Comparison of ENCODE assay signal across 8 mouse cellular contexts in genomic region chr8:3280266-3280910, GRCm38 (mm10). TPM values are rescaled to one million over a fixed set of nuclear protein-coding genes. Genes with fewer than 3 reads are reported as not detected.
A peak's percentile ranks its signal among the peaks of the same experiment; 100 is the strongest.
DNase-seq lines count a peak whose midpoint lies in the region; ATAC-seq and TF ChIP-seq lines count a peak whose summit lies in the region.

No protein-coding gene starts in this region.

- H3K9ac ChIP-seq in forebrain, embryonic 15.5 days (replicated peaks): peak overlapping the region; percentile 88; the same call in 1 of the 2 replicates
- H3K9ac ChIP-seq in hindbrain, embryonic 16.5 days (ENCODE audit: low read depth, low read length): no peak overlapping the region
- peak overlapping the region; percentile 75; the same call in 1 of the 2 replicates for H3K9ac ChIP-seq in liver, embryonic 14.5 days (replicated peaks)
- H3K9ac ChIP-seq in neural tube, embryonic 11.5 days (ENCODE audit: low read length): no peak overlapping the region

- TF ChIP-seq CTCF in liver, embryonic 14.5 days (IDR thresholded peaks at IDR 0.05; ENCODE audit: low read depth): 0 out of 2 replicates have a peak, but pooled peaks have one; percentile 9

- no peak for ATAC-seq in forebrain, embryonic 15.5 days (replicated peaks)
- ATAC-seq in hindbrain, embryonic 16.5 days: no peak
- no peak for ATAC-seq in liver, embryonic 14.5 days (ENCODE audit: insufficient read depth)
- ATAC-seq in neural tube, embryonic 11.5 days (ENCODE audit: insufficient read depth, low FRiP score, low TSS enrichment): no peak

- H3K4me2 ChIP-seq in forebrain, embryonic 15.5 days (replicated peaks): peak overlapping the region; percentile 72
- H3K4me2 ChIP-seq in hindbrain, embryonic 16.5 days (ENCODE audit: low read length): peak overlapping the region; percentile 87
- peak overlapping the region; percentile 67 for H3K4me2 ChIP-seq in liver, embryonic 14.5 days (ENCODE audit: low read depth)
- peak overlapping the region; percentile 41 for H3K4me2 ChIP-seq in neural tube, embryonic 11.5 days (ENCODE audit: low read depth)

- peaks cover 34% of the 10 kb centered on the region for H3K4me1 ChIP-seq in forebrain, embryonic 15.5 days
- H3K4me1 ChIP-seq in hindbrain, embryonic 16.5 days (ENCODE audit: control insufficient read depth, insufficient read depth, low read depth, low read length): peaks cover 22% of the 10 kb centered on the region
- peaks cover 5 to 20% of the 10 kb centered on the region in 2 experiments; a peak in 3 of 4 replicates for H3K4me1 ChIP-seq in liver, embryonic 14.5 days (replicated peaks; ENCODE audit: control insufficient read depth in 2 of 2, insufficient read depth in 2 of 2, low read length in 1 of 2)
- H3K4me1 ChIP-seq in neural tube, embryonic 11.5 days (ENCODE audit: control insufficient read depth, insufficient read depth, low read length): peaks cover 8% of the 10 kb centered on the region

- WGBS in forebrain, embryonic 15.5 days: 35% methylated on average over 11 of the region's 11 CpGs
- 34% methylated on average over 11 of the region's 11 CpGs for WGBS in hindbrain, embryonic 16.5 days
- WGBS in liver, embryonic 14.5 days (ENCODE audit: insufficient replicate concordance): 32% methylated on average over 11 of the region's 11 CpGs
- WGBS in neural tube, embryonic 11.5 days: 43% methylated on average over 11 of the region's 11 CpGs

- no peak for TF ChIP-seq EP300 in liver, embryonic 14.5 days (IDR thresholded peaks at IDR 0.05; ENCODE audit: low read depth)

- DNase-seq in heart, adult 11 months: peak; percentile 96
- no peak for DNase-seq in heart, postnatal 25 days (ENCODE audit: low spot score)
- DNase-seq in R1 (ENCODE audit: low read depth, low spot score): peak; percentile 10
- no peak for DNase-seq in liver, embryonic 14.5 days (ENCODE audit: low read depth in 3 of 3, low spot score in 3 of 3)
- no peak for DNase-seq in neural tube, embryonic 11.5 days (ENCODE audit: low spot score)
- peak; percentile 61 for DNase-seq in yolk sac, embryonic 10.5 days (ENCODE audit: low spot score)

- peak overlapping the region; percentile 88 for H3K4me3 ChIP-seq in forebrain, embryonic 15.5 days
- peak overlapping the region; percentile 97; the same call in 1 of the 2 replicates for H3K4me3 ChIP-seq in hindbrain, embryonic 16.5 days (ENCODE audit: low read length)
- H3K4me3 ChIP-seq in liver, embryonic 14.5 days (ENCODE audit: insufficient read depth in 1 of 2, low read depth in 2 of 2, low read length in 2 of 2): no peak overlapping the region; a peak in 1 of 4 replicates
- no peak overlapping the region for H3K4me3 ChIP-seq in neural tube, embryonic 11.5 days (ENCODE audit: low read depth, low read length)

- H3K36me3 ChIP-seq in forebrain, embryonic 15.5 days: no peaks in the 10 kb centered on the region
- no peaks in the 10 kb centered on the region for H3K36me3 ChIP-seq in hindbrain, embryonic 16.5 days (ENCODE audit: control insufficient read depth, insufficient read depth, low read length)
- no peaks in the 10 kb centered on the region for H3K36me3 ChIP-seq in liver, embryonic 14.5 days (replicated peaks; ENCODE audit: control insufficient read depth, insufficient read depth, low read depth)
- H3K36me3 ChIP-seq in neural tube, embryonic 11.5 days (ENCODE audit: control insufficient read depth, insufficient read depth, low read length): no peaks in the 10 kb centered on the region; the same call in 1 of the 2 replicates

- intact Hi-C loops in heart, postnatal 25 days (cut with DNase I): no loop called here

- H3K9me3 ChIP-seq in forebrain, embryonic 15.5 days: no peaks in the 10 kb centered on the region
- H3K9me3 ChIP-seq in hindbrain, embryonic 16.5 days (ENCODE audit: control insufficient read depth, low read length): no peaks in the 10 kb centered on the region
- no peaks in the 10 kb centered on the region for H3K9me3 ChIP-seq in liver, embryonic 14.5 days (ENCODE audit: control insufficient read depth, low read length)
- H3K9me3 ChIP-seq in neural tube, embryonic 11.5 days (ENCODE audit: control insufficient read depth, low read length): no peaks in the 10 kb centered on the region

- H3K27me3 ChIP-seq in forebrain, embryonic 15.5 days: no peaks in the 10 kb centered on the region
- H3K27me3 ChIP-seq in hindbrain, embryonic 16.5 days (replicated peaks; ENCODE audit: control insufficient read depth, insufficient read depth, low read length): no peaks in the 10 kb centered on the region
- no peaks in the 10 kb centered on the region for H3K27me3 ChIP-seq in liver, embryonic 14.5 days (ENCODE audit: control insufficient read depth, insufficient read depth, low read length)
- no peaks in the 10 kb centered on the region for H3K27me3 ChIP-seq in neural tube, embryonic 11.5 days (ENCODE audit: control insufficient read depth, insufficient read depth, low read length)

- no peak overlapping the region for H3K27ac ChIP-seq in forebrain, embryonic 15.5 days (replicated peaks)
- H3K27ac ChIP-seq in hindbrain, embryonic 16.5 days (ENCODE audit: low read depth, low read length): no peak overlapping the region
- no peak overlapping the region for H3K27ac ChIP-seq in liver, embryonic 14.5 days
- no peak overlapping the region for H3K27ac ChIP-seq in neural tube, embryonic 11.5 days (ENCODE audit: low read depth, low read length)

RNA-seq across cellular contexts. Expression of gene Insr, which starts 1.0 kb away (rescaled TPM):
- 100 to 1,000 TPM; 118 to 122 TPM for total RNA-seq in heart, postnatal 25 days (2021)
- polyA plus RNA-seq in forebrain, embryonic 15.5 days (2015; fragmentation: Nextera tagmentation; extraction: Ambion mirVana): 63.2 and 66.5 TPM in 2 replicates
- polyA plus RNA-seq in hindbrain, embryonic 16.5 days (2015; fragmentation: Nextera tagmentation; extraction: Ambion mirVana): 51.2 and 53.4 TPM in 2 replicates
- polyA plus RNA-seq in liver, embryonic 14.5 days (2012; rRNA removed): 3.9 and 4.4 TPM in 2 replicates
- 9.2 and 12.5 TPM in 2 replicates for polyA plus RNA-seq in liver, embryonic 14.5 days (2014; fragmentation: Nextera tagmentation; extraction: Ambion mirVana)
- polyA plus RNA-seq in neural tube, embryonic 11.5 days (2014; fragmentation: Nextera tagmentation; extraction: Ambion mirVana): 43.3 and 43.4 TPM in 2 replicates

Comparison
In these comparisons a context has a peak if more than half of its experiments do, and no peak if none do; other contexts are left out.
1. DNase-seq: peak in heart, adult 11 months (single experiment), R1 (single experiment) and yolk sac, embryonic 10.5 days (single experiment); none in heart, postnatal 25 days (single experiment), liver, embryonic 14.5 days (0 of 3) and neural tube, embryonic 11.5 days (single experiment).
2. H3K4me3 ChIP-seq: peak in forebrain, embryonic 15.5 days (single experiment) and hindbrain, embryonic 16.5 days (single experiment); none in liver, embryonic 14.5 days (0 of 2) and neural tube, embryonic 11.5 days (single experiment).
3. H3K9ac ChIP-seq: peak in forebrain, embryonic 15.5 days (single experiment) and liver, embryonic 14.5 days (single experiment); none in hindbrain, embryonic 16.5 days (single experiment) and neural tube, embryonic 11.5 days (single experiment).
4. Peak in every context shown above with its lines, with median percentiles within 50 percentile points of each other: H3K4me2 ChIP-seq.